Mouse (Mus musculus) embryo, embryonic 9.5 days (tissue): ENCODE measurements around the gene Smbd1.

Experiments used
- DNase-seq: peaks from one replicate; pipeline ENCODE4 v3.0.0-alpha.2; 2017; ENCODE audit errors: extremely low spot score

Smbd1 gene

GRCm38 (mm10) chr16:32813362-32813761 lies 3.1 kb upstream of the Smbd1 start:
- no peak for DNase-seq

GRCm38 (mm10) chr16:32812888-32813361 lies 2.6 kb upstream of the Smbd1 start:
- DNase-seq = peak; percentile 82

- no peak for DNase-seq
Measured at GRCm38 (mm10) chr16:32807408-32808185, 2.7 kb downstream of the Smbd1 start.

- no peak for DNase-seq
Measured at GRCm38 (mm10) chr16:32805151-32805550, 5.1 kb downstream of the Smbd1 start.

GRCm38 (mm10) chr16:32803901-32804300 lies 6.4 kb downstream of the Smbd1 start:
- DNase-seq = no peak

GRCm38 (mm10) chr16:32803252-32803853 lies 6.9 kb downstream of the Smbd1 start:
- no peak for DNase-seq

GRCm38 (mm10) chr16:32797426-32797689 lies 12.9 kb downstream of the Smbd1 start, which contains the start of gene Muc20:
TSS of gene Muc20 (minus strand) at chr16:32797435.
- no peak for DNase-seq

GRCm38 (mm10) chr16:32796676-32797425 lies 13.4 kb downstream of the Smbd1 start:
- no peak for DNase-seq

GRCm38 (mm10) chr16:32795177-32795576 lies 15.1 kb downstream of the Smbd1 start:
- DNase-seq = no peak

- no peak for DNase-seq
Measured at GRCm38 (mm10) chr16:32790056-32790455, 20.2 kb downstream of the Smbd1 start.

GRCm38 (mm10) chr16:32784840-32785239 lies 25.4 kb downstream of the Smbd1 start:
- DNase-seq = no peak

- DNase-seq = no peak
Measured at GRCm38 (mm10) chr16:32783324-32784062, 26.8 kb downstream of the Smbd1 start.

- DNase-seq = no peak
Measured at GRCm38 (mm10) chr16:32778956-32779355, 31.3 kb downstream of the Smbd1 start.

- DNase-seq = no peak
Measured at GRCm38 (mm10) chr16:32776676-32777075, 33.6 kb downstream of the Smbd1 start.

GRCm38 (mm10) chr16:32766904-32767303 lies 43.4 kb downstream of the Smbd1 start:
- DNase-seq = no peak

GRCm38 (mm10) chr16:32764961-32765360 lies 45.3 kb downstream of the Smbd1 start:
- no peak for DNase-seq

GRCm38 (mm10) chr16:32764550-32764949 lies 45.7 kb downstream of the Smbd1 start:
- DNase-seq = no peak
